Mouse (Mus musculus) CH12.LX (cell line): ENCODE data around the gene Cdk4.

Source experiments
- CTCF ChIP-seq, 2 experiments: IDR thresholded peaks in 1 of 2; conservative IDR thresholded peaks in 1 of 2; 2 replicates each; pipeline ENCODE4 v1.5.1; 2011 to 2012; ENCODE audit warnings: low read depth in 2 of 2, low read length in 2 of 2, improper control_type of control experiment in 1 of 2, inconsistent platforms in 1 of 2, mild to moderate bottlenecking in 1 of 2, moderate library complexity in 1 of 2
- ELF1 ChIP-seq: IDR thresholded peaks from 2 replicates; pipeline ENCODE4 v1.6.1; 2014; ENCODE audit warnings: low read depth, mild to moderate bottlenecking, inconsistent platforms, low read length, improper control_type of control experiment
- EP300 ChIP-seq: IDR thresholded peaks from 2 replicates; pipeline ENCODE4 v1.6.1; 2011; ENCODE audit warnings: low read length, improper control_type of control experiment
- IRF4 ChIP-seq: IDR thresholded peaks from 2 replicates; pipeline ENCODE4 v1.6.1; 2014; ENCODE audit warnings: low read depth, mild to moderate bottlenecking, inconsistent platforms, low read length, improper control_type of control experiment
- JUND ChIP-seq: conservative IDR thresholded peaks from 2 replicates; pipeline ENCODE4 v1.6.1; 2011; ENCODE audit warnings: low read depth, low read length, improper control_type of control experiment
- MAX ChIP-seq: IDR thresholded peaks from 2 replicates; pipeline ENCODE4 v1.6.1; 2011; ENCODE audit warnings: low read length, improper control_type of control experiment
- POLR2A ChIP-seq: IDR thresholded peaks from 2 replicates; pipeline ENCODE4 v1.6.1; 2011; ENCODE audit warnings: low read depth, mild to moderate bottlenecking, improper control_type of control experiment, low read length
- TCF12 ChIP-seq: IDR thresholded peaks from 2 replicates; pipeline ENCODE4 v1.6.1; 2014; ENCODE audit warnings: low read depth, mild to moderate bottlenecking, inconsistent platforms, low read length, improper control_type of control experiment
- ZNF384 ChIP-seq: IDR thresholded peaks from 2 replicates; pipeline ENCODE4 v1.6.1; 2012; ENCODE audit warnings: low read depth, low read length, improper control_type of control experiment, inconsistent platforms

- TF ChIP-seq POLR2A (no peak), IRF4 (no peak), CTCF (conservative IDR thresholded peaks at IDR 0.05 in 1 of 2, IDR thresholded peaks at IDR 0.05 in 1 of 2; ENCODE audit: low read depth in 2 of 2, low read length in 2 of 2) (no peak), ELF1 (no peak), TCF12 (no peak), MAX (no peak), EP300 (no peak), JUND (no peak), ZNF384 (no peak)
Observed at GRCm38 (mm10) chr10:127056490-127056889, 6.8 kb upstream of the Cdk4 start.
